Mouse (Mus musculus) CH12.LX (cell line): ENCODE results near the gene Syt6. TPM values are rescaled to one million over a fixed set of nuclear protein-coding genes. Genes with fewer than 3 reads are reported as not detected.

ENCODE experiments used
- DNase-seq: peaks from one replicate; pipeline ENCODE4 v3.0.0-alpha.2; 2013; ENCODE audit errors: extremely low read depth
- H3K27ac ChIP-seq: 2 replicates; pipeline ENCODE4 v1.5.1; 2012; ENCODE audit warnings: low read depth, mild to moderate bottlenecking, control low read depth, moderate library complexity; ENCODE audit not compliant: insufficient read depth
- H3K27me3 ChIP-seq: replicated peaks from 2 replicates; pipeline ENCODE3; 2012; ENCODE audit warnings: inconsistent platforms
- H3K36me3 ChIP-seq, 2 experiments: replicated peaks in 1 of 2; 2 replicates each; pipeline versions ENCODE3 to v1.6.1; 2012; ENCODE audit warnings: inconsistent platforms in 1 of 2, low read length in 1 of 2, mild to moderate bottlenecking in 1 of 2, mixed read lengths in 1 of 2, moderate library complexity in 1 of 2; ENCODE audit not compliant: control insufficient read depth in 1 of 2, insufficient read depth in 1 of 2
- H3K4me1 ChIP-seq, 2 experiments: 2 replicates each; pipeline ENCODE4 v1.6.1; 2012; ENCODE audit warnings: inconsistent platforms in 1 of 2, moderate library complexity in 1 of 2; ENCODE audit not compliant: insufficient read depth in 2 of 2, control insufficient read depth in 1 of 2
- H3K4me2 ChIP-seq: 2 replicates; pipeline ENCODE4 v1.6.1; 2012; ENCODE audit warnings: low read depth, mild to moderate bottlenecking, control low read depth; ENCODE audit not compliant: poor library complexity, insufficient read depth, severe bottlenecking
- H3K4me3 ChIP-seq, 3 experiments: fragments of 150-350 bp in 1 of 3; sonication (generic) in 1 of 3; replicated peaks in 1 of 3; 2 replicates each; pipeline versions ENCODE3 to v1.5.1; 2011 to 2012; ENCODE audit warnings: low read depth in 2 of 3, low read length in 2 of 3, mild to moderate bottlenecking in 2 of 3, moderate library complexity in 2 of 3, control low read depth in 1 of 3, improper control_type of control experiment in 1 of 3, inconsistent platforms in 1 of 3, mixed read lengths in 1 of 3; ENCODE audit not compliant: poor library complexity in 1 of 3
- H3K79me2 ChIP-seq: replicated peaks from 2 replicates; pipeline ENCODE4 v1.6.1; 2012; ENCODE audit warnings: mild to moderate bottlenecking, moderate library complexity; ENCODE audit not compliant: control insufficient read depth, poor library complexity, insufficient read depth, severe bottlenecking; ENCODE audit errors: extremely low read depth
- H3K9ac ChIP-seq: 2 replicates; pipeline ENCODE4 v1.6.1; 2012; ENCODE audit warnings: low read depth, mild to moderate bottlenecking, control low read depth, moderate library complexity; ENCODE audit not compliant: insufficient read depth
- H3K9me3 ChIP-seq: replicated peaks from 2 replicates; pipeline ENCODE3; 2012; ENCODE audit warnings: low read length, inconsistent platforms, mixed read lengths
- BHLHE40 ChIP-seq: IDR thresholded peaks from 2 replicates; pipeline ENCODE4 v1.6.1; 2011; ENCODE audit warnings: mild to moderate bottlenecking, low read depth, low read length, improper control_type of control experiment
- CHD2 ChIP-seq: IDR thresholded peaks from 2 replicates; pipeline ENCODE4 v1.6.1; 2011; ENCODE audit warnings: low read length, improper control_type of control experiment
- ELF1 ChIP-seq: IDR thresholded peaks from 2 replicates; pipeline ENCODE4 v1.6.1; 2014; ENCODE audit warnings: low read depth, mild to moderate bottlenecking, inconsistent platforms, low read length, improper control_type of control experiment
- EP300 ChIP-seq: IDR thresholded peaks from 2 replicates; pipeline ENCODE4 v1.6.1; 2011; ENCODE audit warnings: low read length, improper control_type of control experiment
- HCFC1 ChIP-seq: IDR thresholded peaks from 2 replicates; pipeline ENCODE4 v1.6.1; 2012; ENCODE audit warnings: low read depth, mild to moderate bottlenecking, inconsistent platforms, low read length, improper control_type of control experiment
- IRF4 ChIP-seq: IDR thresholded peaks from 2 replicates; pipeline ENCODE4 v1.6.1; 2014; ENCODE audit warnings: low read depth, mild to moderate bottlenecking, inconsistent platforms, low read length, improper control_type of control experiment
- KAT2A ChIP-seq: IDR thresholded peaks from 2 replicates; pipeline ENCODE4 v1.6.1; 2012; ENCODE audit warnings: low read length, improper control_type of control experiment, inconsistent platforms; ENCODE audit not compliant: insufficient replicate concordance
- MAFK ChIP-seq: IDR thresholded peaks from 2 replicates; pipeline ENCODE4 v1.6.1; 2011; ENCODE audit warnings: low read length, improper control_type of control experiment; ENCODE audit not compliant: insufficient replicate concordance
- MAX ChIP-seq: IDR thresholded peaks from 2 replicates; pipeline ENCODE4 v1.6.1; 2011; ENCODE audit warnings: low read length, improper control_type of control experiment
- MEF2A ChIP-seq: IDR thresholded peaks from 2 replicates; pipeline ENCODE4 v1.6.1; 2014; ENCODE audit warnings: low read depth, mild to moderate bottlenecking, inconsistent platforms, low read length, improper control_type of control experiment, borderline replicate concordance
- MYC ChIP-seq: IDR thresholded peaks from 2 replicates; pipeline ENCODE4 v1.6.1; 2011; ENCODE audit warnings: low read depth, mild to moderate bottlenecking, improper control_type of control experiment, low read length
- NRF1 ChIP-seq: IDR thresholded peaks from 2 replicates; pipeline ENCODE4 v1.6.1; 2014; ENCODE audit warnings: low read depth, mild to moderate bottlenecking, inconsistent platforms, low read length, improper control_type of control experiment, moderate library complexity
- PAX5 ChIP-seq: IDR thresholded peaks from 2 replicates; pipeline ENCODE4 v1.6.1; 2012; ENCODE audit warnings: low read length, inconsistent platforms, mixed read lengths
- RAD21 ChIP-seq: IDR thresholded peaks from 2 replicates; pipeline ENCODE4 v1.6.1; 2011; ENCODE audit warnings: low read depth, mild to moderate bottlenecking, low read length, improper control_type of control experiment, moderate library complexity
- RCOR1 ChIP-seq: conservative IDR thresholded peaks from 2 replicates; pipeline ENCODE4 v1.6.1; 2012; ENCODE audit warnings: low read depth, mild to moderate bottlenecking, inconsistent platforms, low read length, improper control_type of control experiment
- USF2 ChIP-seq: conservative IDR thresholded peaks from 2 replicates; pipeline ENCODE4 v1.6.1; 2011; ENCODE audit warnings: low read depth, low read length, improper control_type of control experiment
- ZC3H11A ChIP-seq: IDR thresholded peaks from 2 replicates; pipeline ENCODE4 v1.6.1; 2012; ENCODE audit warnings: low read depth, mild to moderate bottlenecking, inconsistent platforms, low read length, improper control_type of control experiment
- ZKSCAN1 ChIP-seq: IDR thresholded peaks from 2 replicates; pipeline ENCODE4 v1.6.1; 2012; ENCODE audit warnings: low read depth, inconsistent platforms, low read length, improper control_type of control experiment, borderline replicate concordance
- dilution Hi-C: fragments of 300-500 bp; cut with MboI; formaldehyde crosslinking; loops from 2 replicates; pipeline ENCODE4 v1.14.3; 2020; ENCODE audit warnings: low sequenced_read_pairs; ENCODE audit not compliant: extremely low pct_unique_long_range_greater_than_20kb, extremely low pct_ligation_motif_present
- in situ Hi-C: fragments of 300-500 bp; cut with MboI; formaldehyde crosslinking; loops from 3 replicates; pipeline ENCODE4 v1.14.3; 2019; ENCODE audit warnings: low sequenced_read_pairs, low pct_ligation_motif_present, low pct_unique_long_range_greater_than_20kb, mixed read lengths
- polyA plus RNA-seq: library from polyadenylated mRNA; unstranded; fragments of >175 nt; gene quantifications from 2 replicates; pipeline ENCODE4 v1.2.1, GENCODE M21; 2012; ENCODE audit warnings: low read depth; ENCODE audit not compliant: insufficient read length
- total RNA-seq, 2 experiments: library from RNA; depleted of rRNA; stranded (reverse); fragments of 300-350 nt in 1 of 2; fragments of >200 nt in 1 of 2; gene quantifications; 2 replicates each; pipeline ENCODE4 v1.2.3; 2012 to 2014

Gene Syt6
- total and polyA plus RNA-seq, 3 experiments, result not detected

DNA sequence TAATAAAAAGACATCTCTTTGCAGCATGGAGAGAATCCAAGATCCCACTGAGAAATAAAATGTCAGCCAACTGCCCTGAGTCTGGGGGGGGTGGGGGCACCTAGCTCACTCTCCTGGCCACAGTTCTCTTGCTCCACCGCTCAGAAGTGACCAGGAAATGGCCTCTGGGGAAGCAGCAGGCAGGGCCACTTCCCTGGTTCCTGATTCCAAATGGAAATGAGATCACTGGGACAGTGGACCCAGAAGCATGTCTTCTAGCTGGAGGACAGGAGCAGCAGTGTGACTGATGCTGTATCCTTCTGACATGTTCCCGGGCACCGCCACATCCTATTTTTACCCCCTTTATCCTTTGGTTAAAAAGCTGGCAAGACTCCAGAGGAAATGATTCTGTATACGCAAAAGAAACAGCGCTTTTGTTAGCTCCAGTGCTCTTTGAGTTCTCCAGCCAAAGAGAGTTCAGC, 49.6 kb downstream of the Syt6 start:
- Histone ChIP-seq H3K9me3 (no peaks in the 10 kb centered on the region), H3K9ac (no peak overlapping the region), H3K79me2 (no peaks in the 10 kb centered on the region), H3K4me1 (no peaks in the 10 kb centered on the region), H3K27me3 (no peaks in the 10 kb centered on the region), H3K36me3 (no peaks in the 10 kb centered on the region), H3K27ac (no peak overlapping the region), H3K4me3 (no peak overlapping the region), H3K4me2 (no peak overlapping the region)
- TF ChIP-seq PAX5 (no peak), NRF1 (no peak), MAFK (no peak)
- dilution Hi-C loops (no loop called here), in situ Hi-C loops (no loop called here)
- DNase-seq, result no peak

- H3K79me2 ChIP-seq, result no peaks in the 10 kb centered on the region
- H3K9ac ChIP-seq, result no peak overlapping the region
- in situ Hi-C loops (no loop called here), dilution Hi-C loops (no loop called here)
- no peak overlapping the region for H3K4me2 ChIP-seq
- DNase-seq, result no peak
- no peaks in the 10 kb centered on the region for H3K27me3 ChIP-seq
- no peaks in the 10 kb centered on the region for H3K9me3 ChIP-seq
- H3K4me3 ChIP-seq, result no peak overlapping the region
- no peaks in the 10 kb centered on the region for H3K36me3 ChIP-seq
- H3K4me1 ChIP-seq, result no peaks in the 10 kb centered on the region
- no peak for TF ChIP-seq PAX5
- TF ChIP-seq RCOR1, result no peak
- no peak for TF ChIP-seq IRF4
- no peak for TF ChIP-seq HCFC1
- no peak for TF ChIP-seq MAFK
- TF ChIP-seq ELF1, result no peak
- no peak for TF ChIP-seq MYC
- TF ChIP-seq RAD21, result no peak
- TF ChIP-seq ZKSCAN1, result no peak
- no peak for TF ChIP-seq BHLHE40
- TF ChIP-seq CHD2, result no peak
- TF ChIP-seq ZC3H11A, result no peak
- TF ChIP-seq MEF2A, result no peak
- TF ChIP-seq KAT2A, result no peak
- no peak for TF ChIP-seq MAX
- TF ChIP-seq EP300, result no peak
- TF ChIP-seq USF2, result no peak
- TF ChIP-seq, all 38 proteins: peak for 0
- H3K27ac ChIP-seq, result no peak overlapping the region
Observed at GRCm38 (mm10) chr3:103625169-103625568, 50.1 kb downstream of the Syt6 start.
